Mouse (Mus musculus): ENCODE measurements at regions not wholly inside any gene's neighbourhood (a gene's known extent, or its start where the extent isn't known, plus 50 kb on each side); places are given as distances from the start of the nearest gene placed in this dataset.
"Not testable (repeated sequence)": the region's sequence is repeated elsewhere in the genome, so short reads cannot be mapped to it uniquely, and the experiment has no call there.

DNA sequence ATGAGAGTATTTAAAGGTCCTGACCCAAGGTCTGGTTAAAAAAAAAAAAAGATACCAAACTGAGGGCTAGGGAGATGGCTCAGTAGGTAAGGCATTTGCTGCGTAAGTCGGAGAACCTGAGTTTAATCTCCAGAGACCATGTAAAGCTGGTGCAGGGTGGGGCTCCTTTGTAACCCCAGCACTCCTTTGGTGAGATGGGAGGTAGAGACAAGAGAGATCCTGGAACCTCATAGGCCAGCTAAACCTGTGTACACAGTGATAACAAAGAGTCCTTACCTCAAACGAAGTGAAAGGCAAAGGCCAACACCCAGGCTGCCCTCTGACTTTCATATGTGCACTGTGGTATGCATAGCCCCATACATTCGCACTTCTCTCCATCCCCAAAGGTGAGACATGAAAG lies 175.0 kb downstream of the Nucb2 start:
- ATAC-seq (ENCODE audit: insufficient number of reproducible peaks, low FRiP score, low TSS enrichment) = no peak

GRCm38 (mm10) chr7:116680523-116680922 lies 176.4 kb downstream of the Nucb2 start:
- no peak for ATAC-seq (ENCODE audit: insufficient number of reproducible peaks, low FRiP score, low TSS enrichment)

DNA sequence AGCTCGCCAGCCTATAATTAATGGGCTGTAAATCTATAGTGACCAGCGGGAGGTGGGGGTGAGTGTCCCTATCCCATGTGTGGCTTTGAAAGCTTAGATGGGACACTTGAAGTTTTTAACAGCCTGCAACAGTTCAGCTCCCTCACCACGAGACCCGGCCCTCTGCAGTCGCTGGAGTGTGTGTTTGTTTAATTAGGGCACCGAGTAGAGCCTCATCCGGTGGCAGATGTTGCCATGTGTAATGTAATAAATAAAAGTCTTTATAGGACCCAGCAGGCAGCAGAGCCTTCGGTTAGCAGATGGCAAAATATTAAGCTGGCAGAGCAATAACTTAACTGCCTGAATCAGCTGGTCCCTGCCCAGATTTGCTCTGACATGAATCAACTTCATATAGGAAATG lies 177.1 kb downstream of the Nucb2 start:
- ATAC-seq (ENCODE audit: insufficient number of reproducible peaks, low FRiP score, low TSS enrichment) = no peak

- no peak for ATAC-seq (ENCODE audit: insufficient number of reproducible peaks, low FRiP score, low TSS enrichment)
Measured at GRCm38 (mm10) chr7:116700409-116700808, 196.2 kb downstream of the Nucb2 start.

DNA sequence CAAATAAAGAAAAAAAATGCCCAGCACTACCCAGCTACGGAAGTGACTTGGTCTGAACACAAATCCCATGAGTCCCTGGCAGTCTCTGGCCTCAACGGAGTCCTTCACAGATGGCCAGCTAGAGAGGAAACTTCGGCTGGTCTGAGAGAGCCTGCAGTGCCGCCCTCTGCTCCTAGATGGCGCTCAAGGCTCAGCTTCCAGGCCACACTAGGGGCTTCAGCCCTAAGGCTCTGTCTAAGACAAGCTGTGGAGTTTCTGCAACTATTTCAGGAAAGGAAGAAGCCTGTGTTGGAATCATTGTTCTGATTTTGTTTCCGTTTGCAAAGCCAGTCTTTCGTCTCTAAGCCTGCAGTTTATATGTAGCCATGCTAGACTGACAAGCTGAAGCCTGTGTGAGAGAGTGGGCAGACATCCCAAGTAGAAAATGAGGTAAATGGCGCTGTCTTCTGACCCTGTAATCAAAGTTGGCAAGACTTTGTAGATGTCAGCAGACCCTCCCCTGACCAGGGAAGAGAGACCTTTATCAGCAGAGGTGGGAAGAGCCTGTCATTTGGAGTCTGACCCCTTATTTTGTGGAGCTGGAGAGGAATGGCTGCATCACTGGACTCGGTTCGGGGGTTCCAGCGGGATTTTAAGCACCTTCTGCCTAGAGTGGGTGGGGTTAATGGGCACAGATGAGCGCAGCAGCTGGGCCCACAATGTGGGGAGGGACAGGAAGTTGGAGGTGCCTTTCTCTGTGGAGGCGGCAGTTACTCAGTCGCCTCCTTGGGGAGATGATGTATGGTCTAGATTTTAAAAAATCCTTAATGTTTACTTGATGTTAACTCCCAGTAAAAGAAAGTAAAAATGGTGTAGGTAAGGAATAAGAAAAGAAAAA lies 197.5 kb downstream of the Nucb2 start:
- ATAC-seq (ENCODE audit: insufficient number of reproducible peaks, low FRiP score, low TSS enrichment) = no peak

- ATAC-seq (ENCODE audit: insufficient number of reproducible peaks, low FRiP score, low TSS enrichment) = no peak
Measured at GRCm38 (mm10) chr7:116702596-116702995, 198.4 kb downstream of the Nucb2 start.

DNA sequence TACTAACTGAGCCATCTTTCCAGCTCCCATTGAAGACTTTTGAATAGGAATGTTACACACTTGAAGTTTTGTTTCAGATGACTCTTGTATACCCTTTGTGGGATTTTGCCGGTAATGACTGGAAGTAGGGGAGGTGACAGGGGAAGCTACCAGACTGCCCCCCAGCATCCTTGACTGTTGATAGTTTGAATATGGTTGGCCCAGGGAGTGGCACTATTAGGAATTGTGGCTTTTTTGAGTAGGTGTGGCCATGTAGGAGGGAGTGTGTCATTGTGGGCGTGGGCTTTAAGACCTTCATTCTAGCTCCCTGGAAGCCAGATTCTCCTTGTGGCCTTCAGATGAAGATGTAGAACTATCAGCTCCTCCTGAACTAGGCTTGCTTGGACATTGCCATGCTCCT lies 207.4 kb downstream of the Nucb2 start:
- no peak for ATAC-seq (ENCODE audit: insufficient number of reproducible peaks, low FRiP score, low TSS enrichment)

DNA sequence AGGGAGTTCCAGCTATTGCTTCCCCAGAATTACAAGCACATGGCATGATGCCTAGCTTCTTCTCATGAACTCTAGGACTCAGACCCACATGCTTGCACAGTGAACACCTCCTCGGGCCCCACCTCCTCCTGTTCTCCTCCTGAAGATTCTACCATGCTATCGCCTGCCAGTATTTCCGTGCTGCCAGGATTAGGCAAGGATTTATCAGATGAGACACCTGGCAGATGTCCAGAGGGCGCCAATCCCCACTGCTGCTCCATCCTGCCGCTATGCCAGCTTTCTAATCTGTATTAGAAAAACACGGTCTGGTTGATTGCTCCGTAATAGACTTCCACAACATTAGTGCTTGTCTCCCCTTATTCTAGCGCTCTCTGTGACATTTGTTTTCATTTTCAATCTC lies 209.0 kb downstream of the Nucb2 start:
- ATAC-seq (ENCODE audit: insufficient number of reproducible peaks, low FRiP score, low TSS enrichment) = no peak

DNA sequence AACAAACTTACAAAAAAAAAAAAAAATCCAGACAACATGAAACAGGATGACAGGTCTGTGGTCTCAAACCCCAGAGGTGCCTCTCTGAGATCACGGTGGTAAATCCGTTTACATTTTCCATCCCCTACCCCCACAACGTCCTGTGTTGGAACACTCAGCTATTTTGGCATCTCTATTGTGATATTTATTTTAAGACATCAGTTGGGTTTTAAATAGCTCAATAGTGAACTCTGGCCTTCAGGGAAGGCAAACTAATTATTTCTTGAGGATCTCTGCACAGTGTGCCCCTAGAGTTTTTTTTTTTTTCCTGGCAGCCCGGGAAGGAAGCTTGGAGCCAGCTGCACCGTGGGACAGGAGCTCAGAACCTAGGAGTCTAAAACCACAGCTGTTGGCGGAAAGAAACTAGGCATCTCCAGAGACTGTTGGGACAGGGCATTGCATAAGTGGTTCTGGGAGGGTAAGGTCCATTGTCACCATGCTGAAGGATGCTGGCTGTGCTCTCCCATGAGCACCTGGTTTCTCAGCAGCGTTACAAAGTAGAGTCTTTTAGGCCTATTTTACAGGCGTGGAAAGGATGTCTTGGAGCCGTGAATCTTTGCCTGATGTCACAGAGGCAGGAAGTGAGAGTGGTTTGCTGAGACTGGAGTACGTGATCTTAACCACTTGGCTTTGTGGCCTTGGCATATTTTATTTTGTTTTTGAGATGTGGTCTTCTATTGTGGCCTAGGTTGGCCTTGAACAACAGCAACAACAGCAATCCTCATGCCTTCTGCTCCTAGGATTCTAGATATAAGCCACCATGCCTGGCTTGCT lies 211.3 kb downstream of the Nucb2 start:
- no peak for ATAC-seq (ENCODE audit: insufficient number of reproducible peaks, low FRiP score, low TSS enrichment)

- ATAC-seq (ENCODE audit: insufficient number of reproducible peaks, low FRiP score, low TSS enrichment) = no peak
Measured at GRCm38 (mm10) chr7:116728379-116728778, 224.2 kb downstream of the Nucb2 start.

DNA sequence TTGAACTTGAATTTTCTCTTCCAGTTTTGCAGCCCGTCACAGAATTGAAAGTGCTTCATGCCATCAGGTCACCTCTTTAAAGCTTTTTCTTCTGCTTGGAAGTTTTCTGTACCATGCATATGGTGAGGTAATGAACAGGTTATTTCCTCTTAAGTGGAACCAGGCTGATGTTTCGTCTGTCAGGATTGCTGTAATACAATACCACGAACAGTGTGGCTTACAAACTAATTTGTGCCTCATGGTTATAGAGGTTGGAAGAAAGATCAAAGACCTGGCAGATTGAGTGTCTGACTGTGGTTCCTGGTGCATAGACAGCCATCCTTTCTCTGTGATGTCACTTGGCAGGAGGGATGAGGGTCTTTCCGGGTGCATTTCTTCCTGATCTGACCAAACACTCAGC lies 225.6 kb downstream of the Nucb2 start:
- ATAC-seq (ENCODE audit: insufficient number of reproducible peaks, low FRiP score, low TSS enrichment) = no peak

DNA sequence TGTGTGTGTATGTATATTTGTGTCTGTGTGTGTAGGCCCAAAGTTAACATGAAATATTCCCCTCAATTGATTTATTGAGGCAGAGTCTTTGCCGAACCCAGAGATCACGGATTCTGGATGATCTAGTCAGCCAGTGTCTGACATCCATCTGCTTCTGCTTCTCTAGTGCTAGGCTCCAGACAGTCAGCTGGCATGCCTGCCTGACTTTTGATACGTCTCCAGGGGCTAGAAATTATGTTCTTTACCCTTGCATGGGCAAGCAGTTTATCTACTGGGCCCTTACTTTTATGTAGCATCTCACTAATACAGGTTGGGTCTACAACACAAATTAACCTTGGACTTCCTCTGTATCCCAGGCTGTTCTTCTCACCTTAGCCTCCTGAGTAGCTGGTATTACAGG lies 231.5 kb downstream of the Nucb2 start:
- no peak for ATAC-seq (ENCODE audit: insufficient number of reproducible peaks, low FRiP score, low TSS enrichment)

DNA sequence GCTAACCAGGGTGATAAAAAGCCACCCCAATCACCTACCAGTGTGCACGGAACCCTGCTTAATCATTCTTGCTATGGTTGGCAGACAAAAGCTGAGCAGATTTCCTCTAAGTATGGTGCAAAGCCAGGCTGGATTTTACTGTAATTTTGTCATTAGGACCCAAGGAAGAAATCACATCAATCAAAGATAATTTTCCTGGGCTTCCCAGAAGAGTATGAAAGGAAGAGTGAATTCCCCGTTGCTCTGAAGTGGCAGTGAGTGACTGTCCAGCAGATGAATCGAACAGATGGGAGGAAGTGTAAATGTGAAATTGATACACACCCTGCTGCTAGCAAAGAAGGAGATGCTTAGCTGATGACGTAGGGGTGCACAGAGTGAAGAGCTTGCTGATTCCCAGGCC lies 232.2 kb downstream of the Nucb2 start:
- no peak for ATAC-seq (ENCODE audit: insufficient number of reproducible peaks, low FRiP score, low TSS enrichment)

DNA sequence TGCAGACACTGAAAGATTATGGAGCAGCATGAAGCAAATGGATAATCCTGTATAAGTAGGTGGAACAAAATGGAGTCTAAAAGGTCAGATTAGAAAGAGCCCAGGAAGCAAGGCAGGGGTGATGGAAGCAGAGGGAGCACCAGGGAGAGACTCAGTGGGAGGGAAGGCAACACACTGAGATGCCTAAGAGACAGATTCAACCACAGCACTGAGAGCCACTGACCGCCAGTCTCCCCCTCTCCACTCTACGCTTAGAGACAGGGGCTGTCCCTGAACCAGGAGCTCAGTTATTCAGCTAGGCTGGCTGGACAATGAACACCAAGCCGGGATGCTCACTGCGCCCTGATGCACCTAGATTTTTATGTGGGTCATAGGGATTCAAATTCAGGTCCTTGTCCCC lies 233.8 kb downstream of the Nucb2 start:
- no peak for ATAC-seq (ENCODE audit: insufficient number of reproducible peaks, low FRiP score, low TSS enrichment)

- ATAC-seq (ENCODE audit: insufficient number of reproducible peaks, low FRiP score, low TSS enrichment) = no peak
Measured at GRCm38 (mm10) chr7:116754556-116754955, 250.4 kb downstream of the Nucb2 start.

- ATAC-seq (ENCODE audit: insufficient number of reproducible peaks, low FRiP score, low TSS enrichment) = not testable (repeated sequence)
Measured at GRCm38 (mm10) chr7:116792181-116792580, 288.0 kb downstream of the Nucb2 start.

DNA sequence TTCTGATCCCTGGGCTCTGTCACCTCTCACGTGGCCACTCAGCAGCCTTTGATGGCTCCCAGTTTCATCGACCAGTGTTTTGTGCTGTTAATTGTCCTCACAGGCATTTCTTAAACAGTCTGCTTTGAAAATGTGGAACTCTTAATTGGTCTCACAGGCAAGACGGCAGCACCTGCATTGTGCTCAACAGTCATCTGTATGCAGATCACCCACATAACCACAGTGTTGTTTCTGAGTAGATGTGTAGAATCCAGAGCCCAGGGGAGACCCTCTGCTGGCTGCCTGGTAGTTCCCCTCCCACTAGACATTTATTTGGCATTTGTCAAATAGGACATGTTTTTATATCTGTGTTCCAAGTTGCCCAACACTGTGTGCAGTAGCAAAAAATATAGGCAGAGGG lies 304.3 kb downstream of the Nucb2 start:
- no peak for ATAC-seq (ENCODE audit: insufficient number of reproducible peaks, low FRiP score, low TSS enrichment)

GRCm38 (mm10) chr7:116816494-116816893 lies 312.3 kb downstream of the Nucb2 start:
- no peak for ATAC-seq (ENCODE audit: insufficient number of reproducible peaks, low FRiP score, low TSS enrichment)

DNA sequence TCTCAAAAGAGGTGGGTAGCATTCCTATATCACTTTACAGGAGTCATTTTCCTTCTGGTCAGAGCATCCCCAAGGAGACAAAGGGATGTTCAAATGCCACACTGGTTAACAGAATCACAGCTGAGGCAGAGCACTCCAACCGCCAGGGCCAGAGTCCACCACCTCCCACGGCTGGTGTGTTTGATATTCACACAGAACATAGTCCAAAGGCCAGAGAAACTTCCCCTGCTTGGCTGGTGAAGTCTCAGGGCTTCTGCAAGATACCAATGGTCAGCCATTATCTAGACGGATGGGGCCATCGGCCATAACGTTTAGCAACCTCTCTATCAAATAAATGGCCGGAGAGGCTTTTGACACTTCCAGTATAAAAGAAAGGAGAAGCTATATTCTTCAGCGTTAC lies 313.8 kb downstream of the Nucb2 start:
- ATAC-seq (ENCODE audit: insufficient number of reproducible peaks, low FRiP score, low TSS enrichment) = no peak

- ATAC-seq (ENCODE audit: insufficient number of reproducible peaks, low FRiP score, low TSS enrichment) = no peak
Measured at GRCm38 (mm10) chr7:116820613-116821012, 316.4 kb downstream of the Nucb2 start.

DNA sequence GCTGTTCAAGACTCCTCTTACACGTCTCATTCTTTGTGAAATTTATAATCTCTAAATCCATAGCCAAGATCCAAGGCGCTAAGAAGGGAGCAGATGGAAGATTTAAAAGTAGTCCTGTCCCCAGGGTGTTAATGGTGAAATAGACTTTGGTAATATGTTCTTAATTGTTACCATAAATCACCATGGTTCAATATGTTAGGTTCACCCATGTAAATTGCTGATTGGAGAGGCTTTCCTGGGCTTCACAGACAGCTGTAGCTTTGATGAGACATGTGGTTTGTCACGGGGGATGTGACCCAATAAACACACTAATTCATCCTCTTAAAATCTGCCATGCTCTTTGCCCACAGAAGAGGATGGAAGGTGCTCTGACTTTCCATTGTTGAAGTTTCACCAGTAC lies 338.7 kb downstream of the Nucb2 start:
- ATAC-seq (ENCODE audit: insufficient number of reproducible peaks, low FRiP score, low TSS enrichment) = no peak
